In genomic region chr6:136910247-136910890, GRCm38 (mm10) we compare ENCODE assay signal across 12 mouse cellular contexts. TPM values are rescaled to one million over a fixed set of nuclear protein-coding genes. Genes with fewer than 3 reads are reported as not detected.
DNase-seq lines count a peak whose midpoint lies in the region; ATAC-seq and TF ChIP-seq lines count a peak whose summit lies in the region.
"Had no signal": no experiment of that assay in that cellular context is flagged by ENCODE, and none has a peak within 500 bp of the region (broad histone marks: within the 10 kb centered on the region; RNA-seq: fewer than 3 reads in every experiment).

No protein-coding gene starts in this region.

- intact Hi-C loops in heart, adult 2 months (cut with DNase I), result no loop called here
- intact Hi-C loops in left cerebral cortex, postnatal 14 days (cut with DNase I), result no loop called here

- no peak for TF ChIP-seq EP300 in heart, adult 2 months (IDR thresholded peaks at IDR 0.05; ENCODE audit: insufficient read depth, low read depth, low read length)

- no peak for TF ChIP-seq POLR2A in heart, adult 2 months (IDR thresholded peaks at IDR 0.05; ENCODE audit: insufficient read depth, low read depth, low read length)

- H3K27me3 ChIP-seq in heart, adult 2 months (ENCODE audit: control insufficient read depth, insufficient read depth, low read length), result no peaks in the 10 kb centered on the region
- no peaks in the 10 kb centered on the region for H3K27me3 ChIP-seq in heart, embryonic 10.5 days (ENCODE audit: insufficient read depth, poor library complexity, severe bottlenecking)
- H3K27me3 ChIP-seq in midbrain, embryonic 14.5 days (ENCODE audit: control insufficient read depth, insufficient read depth, low read length), result no peaks in the 10 kb centered on the region
- H3K27me3 ChIP-seq in midbrain, embryonic 15.5 days (replicated peaks), result no peaks in the 10 kb centered on the region

- H3K4me1 ChIP-seq in heart, adult 2 months (ENCODE audit: control insufficient read depth, insufficient read depth, low read length), result peaks cover 12% of the 10 kb centered on the region
- H3K4me1 ChIP-seq in heart, embryonic 10.5 days, result peaks cover 26% of the 10 kb centered on the region
- H3K4me1 ChIP-seq in midbrain, embryonic 14.5 days (ENCODE audit: control insufficient read depth, insufficient read depth, low read length), result no peaks in the 10 kb centered on the region
- H3K4me1 ChIP-seq in midbrain, embryonic 15.5 days, result peaks cover 7% of the 10 kb centered on the region; the same call in 1 of the 2 replicates

- no peaks in the 10 kb centered on the region; the same call in 1 of the 2 replicates for H3K36me3 ChIP-seq in heart, adult 2 months (ENCODE audit: control insufficient read depth, insufficient read depth, low read length)
- H3K36me3 ChIP-seq in heart, embryonic 10.5 days, result no peaks in the 10 kb centered on the region
- no peaks in the 10 kb centered on the region for H3K36me3 ChIP-seq in midbrain, embryonic 14.5 days (ENCODE audit: control insufficient read depth, insufficient read depth, low read length)
- no peaks in the 10 kb centered on the region for H3K36me3 ChIP-seq in midbrain, embryonic 15.5 days (replicated peaks)

- H3K79me2 ChIP-seq in heart, adult 2 months (replicated peaks; ENCODE audit: control insufficient read depth, insufficient read depth, low read length), result no peaks in the 10 kb centered on the region

- peak overlapping the region; percentile 31 for H3K27ac ChIP-seq in heart, adult 2 months
- H3K27ac ChIP-seq in heart, embryonic 10.5 days, result no peak overlapping the region
- H3K27ac ChIP-seq in midbrain, embryonic 14.5 days (replicated peaks; ENCODE audit: low read depth, low read length), result no peak overlapping the region
- H3K27ac ChIP-seq in midbrain, embryonic 15.5 days, result no peak overlapping the region

- DNase-seq in heart, adult 2 months, result peak in 1 of 2 experiments; percentile 39
- DNase-seq in heart, embryonic 10.5 days (ENCODE audit: low spot score), result no peak
- DNase-seq in midbrain, embryonic 14.5 days, result peak; percentile 12
- peak; percentile 44 for DNase-seq in heart, postnatal 4 days
- no peak for DNase-seq in left cerebral cortex, postnatal 14 days (ENCODE audit: low spot score in 2 of 2)
- no peak for DNase-seq in c-Kit-positive CD71-positive TER-119-positive erythroid progenitor cells, embryonic 14.5 days (ENCODE audit: low spot score)
- DNase-seq: right cerebral cortex, postnatal 14 days; thymus, adult 2 months had no signal

- H3K9ac ChIP-seq in heart, adult 2 months (ENCODE audit: low read depth, low read length), result no peak overlapping the region
- H3K9ac ChIP-seq in midbrain, embryonic 14.5 days (replicated peaks; ENCODE audit: low read length), result no peak overlapping the region
- no peak overlapping the region for H3K9ac ChIP-seq in midbrain, embryonic 15.5 days

- no peak overlapping the region for H3K4me3 ChIP-seq in heart, adult 2 months
- no peak overlapping the region for H3K4me3 ChIP-seq in heart, embryonic 10.5 days
- H3K4me3 ChIP-seq in midbrain, embryonic 14.5 days (replicated peaks; ENCODE audit: low read depth, low read length), result no peak overlapping the region
- no peak overlapping the region for H3K4me3 ChIP-seq in midbrain, embryonic 15.5 days

- H3K9me3 ChIP-seq in heart, embryonic 10.5 days, result no peaks in the 10 kb centered on the region
- no peaks in the 10 kb centered on the region for H3K9me3 ChIP-seq in midbrain, embryonic 14.5 days (ENCODE audit: control insufficient read depth, low read length)
- no peaks in the 10 kb centered on the region for H3K9me3 ChIP-seq in midbrain, embryonic 15.5 days

- WGBS in heart, adult 2 months, result 54% methylated on average over 9 of the region's 9 CpGs
- 71% methylated on average over 9 of the region's 9 CpGs for WGBS in heart, embryonic 10.5 days
- WGBS in midbrain, embryonic 14.5 days, result 91% methylated on average over 9 of the region's 9 CpGs
- 84% methylated on average over 9 of the region's 9 CpGs for WGBS in midbrain, embryonic 15.5 days

- no peak for TF ChIP-seq CTCF in heart, adult 2 months (IDR thresholded peaks at IDR 0.05)

- ATAC-seq in midbrain, embryonic 14.5 days (ENCODE audit: low FRiP score, low TSS enrichment), result no peak
- no peak for ATAC-seq in midbrain, embryonic 15.5 days (replicated peaks)
- ATAC-seq in megakaryocyte-erythroid progenitor cell, adult 5-6 weeks (replicated peaks; ENCODE audit: low FRiP score, low TSS enrichment, poor library complexity, severe bottlenecking), result peak; percentile 53

- H3K4me2 ChIP-seq in midbrain, embryonic 14.5 days (ENCODE audit: low read length), result no peak overlapping the region
- no peak overlapping the region for H3K4me2 ChIP-seq in midbrain, embryonic 15.5 days

RNA-seq across cellular contexts. Expression of gene Erp27, which starts 11.6 kb away (rescaled TPM):
- total RNA-seq in heart, adult 2 months (2021), result not detected
- 0.29 and 0.51 TPM in 2 replicates for polyA plus RNA-seq in heart, adult 2 months (2012; rRNA removed)
- 0.55 and 0.73 TPM in 2 replicates for polyA plus RNA-seq in heart, embryonic 10.5 days (2016; fragmentation: Nextera tagmentation; extraction: Ambion mirVana)
- not detected in 2 replicates for polyA plus RNA-seq in midbrain, embryonic 14.5 days (2014; fragmentation: Nextera tagmentation; extraction: Ambion mirVana)
- polyA plus RNA-seq in midbrain, embryonic 15.5 days (2015; fragmentation: Nextera tagmentation; extraction: Ambion mirVana), result not detected in 2 replicates
- under 1 TPM in 1 of 2 experiments, not detected in 1; 0.20 TPM for total RNA-seq in heart, postnatal 4 days (2021)
- total RNA-seq in megakaryocyte-erythroid progenitor cell, adult 5-6 weeks (2014; fragmentation: Nextera tagmentation), result 1.6 and 2.3 TPM in 2 replicates
- total RNA-seq in megakaryocyte-erythroid progenitor cell, adult 5-6 weeks (2017), result not detected in 2 replicates
- under 1 TPM; 0.34 to 0.81 TPM for total RNA-seq in left cerebral cortex, postnatal 14 days (2021)
- total RNA-seq: left cerebral cortex, adult 8-10 months had no signal

RNA-seq across cellular contexts. Expression of gene Pde6h, which starts 13.3 kb away (rescaled TPM):
- under 1 TPM in 1 of 2 experiments, not detected in 1; 0.30 TPM for total RNA-seq in heart, adult 2 months (2021)
- 0.04 and 0.26 TPM in 2 replicates for polyA plus RNA-seq in heart, adult 2 months (2012; rRNA removed)
- not detected in 2 replicates for polyA plus RNA-seq in heart, embryonic 10.5 days (2016; fragmentation: Nextera tagmentation; extraction: Ambion mirVana)
- polyA plus RNA-seq in midbrain, embryonic 14.5 days (2014; fragmentation: Nextera tagmentation; extraction: Ambion mirVana), result not detected in 2 replicates
- polyA plus RNA-seq in midbrain, embryonic 15.5 days (2015; fragmentation: Nextera tagmentation; extraction: Ambion mirVana), result not detected in 2 replicates
- total RNA-seq in heart, postnatal 4 days (2021), result not detected
- total RNA-seq in megakaryocyte-erythroid progenitor cell, adult 5-6 weeks (2014; fragmentation: Nextera tagmentation), result 3.1 TPM in 1 of 2 replicates, not detected in the other
- total RNA-seq in megakaryocyte-erythroid progenitor cell, adult 5-6 weeks (2017), result not detected in 2 replicates
- 1 to 10 TPM; 1.3 to 1.6 TPM for total RNA-seq in left cerebral cortex, postnatal 14 days (2021)
- polyA plus RNA-seq: neural tube, embryonic 11.5 days had no signal

RNA-seq across cellular contexts. Expression of gene Arhgdib, which starts 31.3 kb away (rescaled TPM):
- total RNA-seq in heart, adult 2 months (2021), result 10 to 100 TPM; 24.0 to 30.4 TPM
- polyA plus RNA-seq in heart, adult 2 months (2012; rRNA removed), result 41.7 and 57.6 TPM in 2 replicates
- polyA plus RNA-seq in heart, embryonic 10.5 days (2016; fragmentation: Nextera tagmentation; extraction: Ambion mirVana), result 105 and 111 TPM in 2 replicates
- 7.0 and 16.6 TPM in 2 replicates for polyA plus RNA-seq in midbrain, embryonic 14.5 days (2014; fragmentation: Nextera tagmentation; extraction: Ambion mirVana)
- polyA plus RNA-seq in midbrain, embryonic 15.5 days (2015; fragmentation: Nextera tagmentation; extraction: Ambion mirVana), result 15.3 and 16.4 TPM in 2 replicates
- 10 to 100 TPM; 33.6 to 39.4 TPM for total RNA-seq in heart, postnatal 4 days (2021)
- total RNA-seq in megakaryocyte-erythroid progenitor cell, adult 5-6 weeks (2014; fragmentation: Nextera tagmentation), result 207 and 252 TPM in 2 replicates
- total RNA-seq in megakaryocyte-erythroid progenitor cell, adult 5-6 weeks (2017), result 203 and 254 TPM in 2 replicates
- total RNA-seq in left cerebral cortex, postnatal 14 days (2021), result 10 to 100 TPM; 16.6 to 17.0 TPM

RNA-seq across cellular contexts. Expression of gene Mgp, which starts 34.7 kb away (rescaled TPM):
- total RNA-seq in heart, adult 2 months (2021), result 100 to 1,000 TPM; 409 to 433 TPM
- polyA plus RNA-seq in heart, adult 2 months (2012; rRNA removed), result 1,071 and 1,296 TPM in 2 replicates
- polyA plus RNA-seq in heart, embryonic 10.5 days (2016; fragmentation: Nextera tagmentation; extraction: Ambion mirVana), result 10.7 and 12.2 TPM in 2 replicates
- 0.65 and 3.5 TPM in 2 replicates for polyA plus RNA-seq in midbrain, embryonic 14.5 days (2014; fragmentation: Nextera tagmentation; extraction: Ambion mirVana)
- 14.8 and 15.4 TPM in 2 replicates for polyA plus RNA-seq in midbrain, embryonic 15.5 days (2015; fragmentation: Nextera tagmentation; extraction: Ambion mirVana)
- total RNA-seq in heart, postnatal 4 days (2021), result 100 to 1,000 TPM; 188 to 201 TPM
- total RNA-seq in megakaryocyte-erythroid progenitor cell, adult 5-6 weeks (2014; fragmentation: Nextera tagmentation), result not detected in 2 replicates
- total RNA-seq in megakaryocyte-erythroid progenitor cell, adult 5-6 weeks (2017), result not detected in 2 replicates
- total RNA-seq in left cerebral cortex, postnatal 14 days (2021), result 10 to 100 TPM; 44.9 to 54.4 TPM

RNA-seq across cellular contexts. Expression of gene Art4, which starts 52.8 kb away (rescaled TPM):
- total RNA-seq in heart, adult 2 months (2021), result 10 to 100 TPM; 16.3 to 19.6 TPM
- 12.8 and 19.9 TPM in 2 replicates for polyA plus RNA-seq in heart, adult 2 months (2012; rRNA removed)
- 12.8 and 15.8 TPM in 2 replicates for polyA plus RNA-seq in heart, embryonic 10.5 days (2016; fragmentation: Nextera tagmentation; extraction: Ambion mirVana)
- polyA plus RNA-seq in midbrain, embryonic 14.5 days (2014; fragmentation: Nextera tagmentation; extraction: Ambion mirVana), result not detected in 2 replicates
- 0.14 and 0.24 TPM in 2 replicates for polyA plus RNA-seq in midbrain, embryonic 15.5 days (2015; fragmentation: Nextera tagmentation; extraction: Ambion mirVana)
- total RNA-seq in heart, postnatal 4 days (2021), result 10 to 100 TPM in 1 of 2 experiments, 1 to 10 TPM in 1; 7.0 to 10.5 TPM
- total RNA-seq in megakaryocyte-erythroid progenitor cell, adult 5-6 weeks (2014; fragmentation: Nextera tagmentation), result 9.9 and 10.7 TPM in 2 replicates
- total RNA-seq in megakaryocyte-erythroid progenitor cell, adult 5-6 weeks (2017), result 26.4 and 28.1 TPM in 2 replicates
- total RNA-seq in left cerebral cortex, postnatal 14 days (2021), result under 1 TPM in 1 of 2 experiments, not detected in 1; 0.21 TPM
- total RNA-seq: left cerebral cortex, adult 8-10 months had no signal

Comparison
In these comparisons a context has a peak if more than half of its experiments do, and no peak if none do; other contexts are left out.
1. DNase-seq: peak in midbrain, embryonic 14.5 days (single experiment) and heart, postnatal 4 days (single experiment); none in heart, embryonic 10.5 days (single experiment), left cerebral cortex, postnatal 14 days (0 of 2) and c-Kit-positive CD71-positive TER-119-positive erythroid progenitor cells, embryonic 14.5 days (single experiment).
2. RNA of gene Arhgdib, which starts 31.3 kb away (total RNA-seq): 203 to 254 TPM in megakaryocyte-erythroid progenitor cell, adult 5-6 weeks; 33.6 to 39.4 TPM in heart, postnatal 4 days, 24.0 to 30.4 TPM in heart, adult 2 months and 16.6 to 17.0 TPM in left cerebral cortex, postnatal 14 days; every median in the first group is over 4 times any median in the second.